Mouse (Mus musculus) G1E (cell line): Measurements from ENCODE around the gene Ccnk.

Experiments
- CTCF ChIP-seq: IDR thresholded peaks from 2 replicates; pipeline ENCODE4 v1.5.1; 2012; ENCODE audit warnings: low read depth, low read length, inconsistent platforms, mixed read lengths
- GATA1 ChIP-seq: IDR thresholded peaks from 2 replicates; pipeline ENCODE4 v1.6.1; 2012; ENCODE audit warnings: borderline replicate concordance, low read length, inconsistent platforms, mixed read lengths
- GATA2 ChIP-seq: IDR thresholded peaks from 2 replicates; pipeline ENCODE4 v1.6.1; 2012; ENCODE audit warnings: low read depth, low read length, inconsistent platforms, borderline replicate concordance
- TAL1 ChIP-seq: conservative IDR thresholded peaks from 2 replicates; pipeline ENCODE4 v1.6.1; 2012; ENCODE audit warnings: low read depth, low read length, inconsistent platforms, mixed read lengths

- TF ChIP-seq CTCF (no peak), GATA1 (no peak), GATA2 (no peak), TAL1 (no peak)
Measured at GRCm38 (mm10) chr12:108176366-108176765, 3.0 kb upstream of the Ccnk start.
